Mouse (Mus musculus): ENCODE measurements at regions not wholly inside any gene's neighbourhood (a gene's known extent, or its start where the extent isn't known, plus 50 kb on each side); places are given as distances from the start of the nearest gene placed in this dataset.
A peak's percentile ranks its signal among the peaks of the same experiment; 100 is the strongest.

DNA sequence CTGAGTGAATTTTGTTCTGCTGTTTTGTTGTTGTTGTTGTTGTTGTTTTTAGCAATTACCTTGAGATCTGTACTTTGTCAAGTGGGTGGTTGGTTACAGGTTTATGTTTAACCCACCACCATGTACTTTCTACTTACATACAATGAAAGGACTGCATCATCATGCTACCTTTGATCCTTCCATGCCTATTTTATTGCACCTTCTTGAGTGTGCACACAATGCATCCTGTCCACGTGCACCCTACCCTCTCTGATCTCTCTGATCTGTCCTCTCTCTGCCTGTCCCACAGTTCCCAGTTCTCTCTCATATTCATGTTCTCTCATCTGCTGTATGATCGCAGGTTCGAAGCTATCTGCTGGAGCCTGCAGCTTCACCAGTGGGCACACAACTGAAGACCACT is 59.9 kb upstream of the Gas1 start:
- intact Hi-C loops (cut with DNase I; ENCODE audit: low total_unique reads): no loop called here
- DNase-seq: no peak

DNA sequence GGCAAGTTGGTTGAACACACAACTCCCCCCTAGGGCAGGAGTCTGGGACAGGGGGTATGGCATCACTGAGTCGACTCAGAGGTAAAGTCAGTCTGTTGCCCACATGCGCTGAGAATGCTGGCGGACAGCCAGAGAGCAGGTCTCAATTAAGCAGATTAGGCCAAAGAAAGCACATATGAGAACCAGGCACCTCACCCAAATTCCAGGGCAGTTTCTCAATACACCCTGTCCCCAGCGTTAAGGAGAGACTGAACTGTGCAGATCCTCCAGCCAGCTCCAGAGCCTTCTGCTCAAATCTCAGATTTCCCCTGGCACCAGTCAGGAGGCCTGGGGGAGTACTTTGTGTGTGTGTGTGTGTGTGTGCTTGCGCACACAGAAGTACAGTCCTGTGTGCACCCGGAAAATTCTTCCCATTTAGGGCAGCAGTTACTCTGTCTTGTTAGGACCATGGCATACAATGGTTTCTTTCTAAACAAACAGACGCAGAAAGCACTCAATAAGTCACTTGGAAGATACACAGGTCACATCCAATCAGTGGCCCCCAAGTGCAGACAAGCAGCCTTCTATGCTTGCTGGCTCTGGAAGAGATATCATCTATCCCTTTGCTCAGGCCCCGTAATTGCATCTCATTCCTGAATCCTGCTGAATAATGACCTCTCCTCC is 65.4 kb upstream of the Gas1 start:
- peak; percentile 36 for DNase-seq
- intact Hi-C loops (cut with DNase I; ENCODE audit: low total_unique reads): no loop called here

DNA sequence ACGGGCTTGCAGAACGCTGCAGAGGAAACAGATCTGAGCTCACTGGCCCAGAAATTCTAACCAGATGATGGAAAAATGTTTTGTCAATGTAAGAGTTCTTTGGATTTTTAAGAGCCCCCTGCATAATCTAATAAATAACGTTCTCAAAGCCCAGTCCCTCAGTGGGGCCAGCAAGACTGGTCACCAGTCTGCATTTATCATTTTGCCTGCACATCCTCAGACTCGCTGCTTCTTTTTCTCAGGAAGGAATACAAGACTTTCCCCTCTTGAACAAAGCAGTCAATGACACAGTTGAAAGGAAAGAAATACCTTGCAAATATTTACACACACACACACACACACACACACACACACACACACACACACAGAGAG is 65.9 kb upstream of the Gas1 start:
- intact Hi-C loops (cut with DNase I; ENCODE audit: low total_unique reads): no loop called here
- DNase-seq: no peak

DNA sequence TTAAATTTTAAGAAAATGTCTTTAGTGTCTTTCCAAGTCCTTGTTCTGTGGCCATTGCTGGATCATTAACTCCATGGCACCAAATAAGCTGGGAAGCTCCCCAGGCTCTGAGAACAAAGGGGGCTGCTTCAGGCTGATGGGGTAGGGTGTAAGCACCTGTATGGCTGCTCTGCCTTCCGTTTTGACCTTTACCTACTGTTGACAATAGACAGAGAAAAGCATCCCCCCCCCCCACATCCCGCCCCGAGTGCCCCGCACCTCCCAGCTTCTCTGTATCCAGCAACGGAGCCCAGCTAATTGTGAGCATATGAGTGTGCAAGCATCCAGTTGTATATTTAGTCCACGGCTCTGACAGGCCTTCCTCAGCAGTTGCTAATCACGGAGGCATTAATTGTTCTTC is 78.0 kb upstream of the Gas1 start:
- intact Hi-C loops (cut with DNase I; ENCODE audit: low total_unique reads): no loop called here
- DNase-seq: no peak

DNA sequence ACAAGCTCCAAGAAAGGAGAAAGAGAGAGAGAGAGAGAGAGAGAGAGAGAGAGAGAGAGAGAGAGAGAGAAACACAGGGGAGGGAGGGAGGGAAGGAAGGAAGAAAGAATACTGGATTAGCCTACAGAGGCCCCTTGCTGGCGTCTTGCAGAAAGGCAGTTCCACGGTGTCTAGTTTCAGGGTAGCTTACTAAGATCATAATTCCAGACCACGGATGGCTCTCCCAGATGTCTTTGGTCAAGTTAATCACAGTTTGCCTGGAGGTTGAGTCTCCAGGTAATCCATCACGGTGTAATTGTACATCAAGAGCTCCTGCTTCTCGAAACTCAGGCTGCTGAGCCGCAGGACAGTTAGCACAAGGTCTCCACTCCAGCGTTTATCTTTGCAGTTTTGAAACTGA is 78.5 kb upstream of the Gas1 start:
- intact Hi-C loops (cut with DNase I; ENCODE audit: low total_unique reads): no loop called here
- no peak for DNase-seq

DNA sequence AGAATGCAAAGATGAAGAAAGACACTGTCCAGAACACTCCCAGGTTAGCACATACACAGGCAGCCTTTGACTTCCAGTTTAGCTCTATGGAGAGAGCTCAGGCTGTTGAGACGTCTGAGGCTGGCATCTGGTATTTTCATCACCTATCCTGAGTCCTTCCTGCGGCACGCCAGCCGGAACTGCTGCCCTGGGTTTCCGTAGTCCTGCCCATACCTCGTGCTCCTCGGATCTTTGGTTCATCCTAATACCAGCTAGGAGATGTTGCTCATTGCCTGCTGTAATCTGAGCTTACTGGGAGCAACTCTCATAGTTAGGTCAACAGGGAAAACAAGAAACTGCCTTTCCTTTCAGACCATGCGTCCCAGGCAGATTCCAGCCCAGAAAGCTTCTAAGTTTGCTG is 79.8 kb upstream of the Gas1 start:
- no peak for DNase-seq
- intact Hi-C loops (cut with DNase I; ENCODE audit: low total_unique reads): no loop called here

DNA sequence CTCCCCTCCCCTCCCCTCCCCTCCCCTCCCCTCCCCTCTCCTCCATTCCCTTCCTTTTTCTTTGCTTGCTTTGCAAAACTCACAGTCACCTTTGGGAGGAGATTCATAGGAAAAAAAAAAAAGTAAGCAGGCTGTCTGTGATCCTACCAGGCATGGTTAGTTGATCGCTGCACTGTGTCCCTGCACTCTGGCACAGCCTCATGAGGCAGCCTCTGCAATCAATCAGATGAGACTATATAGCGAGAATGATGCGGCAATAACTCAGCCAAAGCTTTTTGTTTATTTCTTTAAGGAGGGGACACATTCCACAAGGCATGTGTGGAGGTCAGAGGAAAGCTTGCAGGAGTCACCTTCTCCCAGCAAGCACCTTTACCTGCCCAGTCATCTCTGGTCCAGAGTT is 80.7 kb upstream of the Gas1 start:
- DNase-seq: no peak
- intact Hi-C loops (cut with DNase I; ENCODE audit: low total_unique reads): no loop called here

DNA sequence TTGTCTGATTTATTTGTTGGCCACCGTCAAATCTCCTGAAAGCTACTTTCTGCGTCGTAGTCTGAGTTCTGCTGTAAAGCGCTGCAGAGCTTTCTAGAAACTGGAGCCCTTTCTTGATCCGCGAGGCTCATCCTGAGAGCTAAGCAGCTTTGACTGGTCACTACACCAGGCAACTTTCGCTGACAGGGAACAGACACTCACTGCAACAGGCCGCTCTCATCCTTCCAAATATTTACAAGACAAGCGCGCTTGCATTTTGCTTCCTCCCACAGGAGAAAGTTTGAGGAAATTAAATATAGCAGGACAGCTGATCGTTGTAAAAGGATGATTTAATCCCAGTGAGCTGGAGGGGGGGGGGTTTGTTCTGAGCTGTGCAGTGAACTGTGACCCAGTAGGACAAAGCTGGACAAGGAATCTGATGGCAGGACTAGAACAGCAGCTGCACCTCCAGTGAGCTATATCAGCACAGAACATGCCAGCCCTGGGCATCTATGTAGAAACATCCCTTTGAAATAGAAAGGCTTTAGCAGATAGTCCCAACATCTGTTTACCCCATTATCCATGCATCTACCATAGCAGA is 85.4 kb upstream of the Gas1 start:
- DNase-seq: no peak
- intact Hi-C loops (cut with DNase I; ENCODE audit: low total_unique reads): no loop called here

DNA sequence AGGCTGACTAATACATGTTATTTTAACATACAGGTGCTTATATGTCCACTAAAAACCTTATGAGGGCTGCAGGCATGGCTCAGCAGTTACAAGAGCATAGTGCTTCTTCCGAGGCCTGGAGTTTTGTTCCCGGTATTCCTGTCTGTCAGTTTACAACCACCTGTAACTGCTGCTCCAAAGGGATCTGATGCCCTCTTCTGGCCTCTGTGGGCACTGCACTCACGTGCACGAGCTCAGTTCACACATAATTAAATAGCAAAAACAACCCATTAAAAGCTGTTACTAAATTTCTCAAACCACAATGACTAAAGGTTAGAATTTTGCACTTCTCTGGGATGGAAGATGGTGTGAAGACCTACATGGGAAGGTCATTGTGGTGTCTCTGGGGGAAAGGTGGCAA is 87.3 kb upstream of the Gas1 start:
- DNase-seq: no peak
- intact Hi-C loops (cut with DNase I; ENCODE audit: low total_unique reads): no loop called here

DNA sequence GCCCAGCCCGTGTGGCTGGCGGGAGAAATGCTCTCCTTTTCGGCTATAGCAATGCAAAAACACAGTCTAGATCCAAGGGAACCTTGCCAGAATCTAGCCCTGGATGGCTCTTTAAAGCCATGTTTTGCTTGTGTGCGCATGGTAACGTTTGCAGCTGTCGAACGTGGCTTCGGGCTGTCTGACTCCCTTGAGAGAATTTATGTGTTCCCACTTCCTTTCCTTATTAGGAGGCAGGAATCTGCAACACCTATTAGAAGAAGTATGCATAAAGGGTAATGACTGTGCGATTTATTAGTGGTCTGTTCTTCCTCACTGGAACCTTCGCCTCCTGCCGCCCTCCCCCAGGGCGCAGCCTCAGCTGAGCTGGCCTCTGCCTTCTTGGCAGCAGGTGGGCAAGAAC is 90.4 kb upstream of the Gas1 start:
- peak; percentile 52 for DNase-seq
- intact Hi-C loops (cut with DNase I; ENCODE audit: low total_unique reads): no loop called here

DNA sequence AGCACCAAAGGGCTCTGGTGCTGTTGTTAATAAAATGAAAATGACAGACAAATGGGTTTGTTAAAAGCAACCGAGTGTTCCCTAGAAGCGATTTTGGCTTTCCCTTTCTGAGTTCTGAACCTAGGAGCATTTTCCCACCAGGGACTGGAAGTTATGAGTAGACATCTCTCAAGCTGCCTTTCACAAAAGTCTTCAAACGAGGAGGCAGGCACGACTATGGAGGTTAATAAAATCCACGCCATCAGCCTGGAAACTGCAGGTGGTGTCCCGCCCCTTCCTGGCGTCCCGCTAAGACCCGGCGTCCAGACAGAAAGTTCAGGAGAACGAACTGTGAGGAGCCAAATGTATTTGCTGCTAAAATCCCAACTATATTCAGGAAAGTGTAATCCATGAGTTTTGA is 91.1 kb upstream of the Gas1 start:
- DNase-seq: peak; percentile 34
- intact Hi-C loops (cut with DNase I; ENCODE audit: low total_unique reads): no loop called here

DNA sequence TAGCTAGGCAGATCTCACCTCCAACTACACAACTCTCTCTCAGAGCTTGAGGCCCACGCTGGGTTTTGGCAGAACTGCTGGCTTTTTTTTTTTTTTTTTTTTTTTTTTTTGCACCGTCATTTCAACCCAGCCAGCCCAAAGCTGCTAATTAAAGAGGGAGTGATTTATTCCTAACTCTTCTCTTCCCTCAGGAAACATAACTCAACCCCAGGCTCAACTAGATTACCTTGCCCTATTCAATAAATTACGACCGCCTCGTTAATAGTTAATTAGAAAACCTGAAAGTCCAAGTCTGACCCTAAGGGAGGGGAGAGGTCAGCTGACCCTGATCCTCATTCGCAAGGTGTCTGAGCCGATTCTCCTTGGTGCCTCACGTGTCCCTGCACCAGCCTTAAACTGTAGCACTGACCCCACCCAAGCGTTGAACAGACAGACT is 92.3 kb upstream of the Gas1 start:
- intact Hi-C loops (cut with DNase I; ENCODE audit: low total_unique reads): no loop called here
- no peak for DNase-seq

DNA sequence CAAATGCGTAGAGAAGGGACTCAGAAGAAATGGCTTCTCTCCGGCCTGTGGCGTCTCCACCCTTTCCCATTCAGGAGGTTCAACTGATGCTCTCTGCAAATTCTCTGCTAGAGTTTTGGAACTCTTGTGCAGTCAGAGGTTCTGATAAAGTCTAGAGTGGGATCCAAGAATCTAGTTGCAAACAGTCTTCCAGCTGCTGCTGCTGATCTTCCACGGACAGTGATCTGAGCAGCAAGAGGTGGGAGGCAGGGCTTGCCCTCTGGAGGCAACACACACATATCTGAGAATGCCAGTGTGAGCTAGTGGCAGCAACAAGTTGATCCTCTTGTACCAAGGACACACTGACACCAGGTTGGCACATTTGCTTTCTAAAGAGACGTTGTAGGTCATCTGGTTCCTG is 93.4 kb upstream of the Gas1 start:
- no peak for DNase-seq
- intact Hi-C loops (cut with DNase I; ENCODE audit: low total_unique reads): no loop called here

DNA sequence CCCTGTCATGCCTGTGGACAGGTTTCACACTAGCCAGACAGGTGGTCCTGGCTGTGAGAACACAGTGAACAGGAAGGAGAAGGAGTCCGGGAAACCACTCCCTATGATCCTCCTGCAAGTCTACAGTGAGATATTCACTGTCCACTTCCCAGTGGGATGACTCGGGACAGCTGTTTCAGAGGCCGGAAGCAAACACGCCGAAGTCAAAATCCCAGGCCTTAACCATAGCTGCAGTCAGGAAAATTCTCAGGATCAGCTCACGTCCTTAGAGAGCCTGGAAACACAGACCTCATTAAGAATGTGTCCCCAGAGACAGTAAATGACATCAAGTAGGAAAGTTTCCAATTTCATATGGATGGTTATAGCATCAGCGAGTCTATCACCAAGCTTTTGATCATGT is 96.2 kb upstream of the Gas1 start:
- intact Hi-C loops (cut with DNase I; ENCODE audit: low total_unique reads): no loop called here

DNA sequence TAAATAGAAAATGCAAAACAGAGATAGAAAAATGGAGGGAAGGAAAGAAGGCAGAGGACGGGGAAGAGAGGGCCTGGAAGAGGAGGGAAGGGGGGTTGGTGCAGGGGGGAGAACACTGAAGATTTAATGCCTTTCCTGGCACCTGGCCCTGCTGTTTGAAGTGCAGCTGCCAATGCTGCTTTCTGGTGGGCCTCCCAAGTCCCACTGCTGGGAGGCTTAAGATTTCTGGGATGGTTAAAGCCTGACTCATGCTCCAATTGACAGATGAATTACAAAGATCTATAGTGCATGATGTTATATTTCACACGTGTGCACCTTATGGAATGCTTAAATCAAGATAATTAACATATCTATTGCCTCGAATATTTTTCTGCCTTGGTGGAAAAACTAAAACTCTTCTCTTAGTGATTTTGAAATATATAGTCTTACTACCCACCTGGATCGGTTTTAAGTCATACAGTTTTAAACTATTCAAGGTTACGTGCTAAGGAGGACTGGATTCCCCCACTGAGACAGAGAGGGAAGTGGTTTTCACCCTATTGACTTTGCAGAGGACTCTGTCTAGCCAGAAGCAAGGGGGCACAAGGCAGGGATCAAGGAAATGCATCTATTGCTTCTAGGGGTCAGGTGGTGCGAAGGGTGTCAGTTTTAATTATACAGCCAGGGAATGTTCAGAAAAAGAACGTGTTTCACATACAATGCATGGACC is 105.5 kb upstream of the Gas1 start:
- DNase-seq: no peak
- intact Hi-C loops (cut with DNase I; ENCODE audit: low total_unique reads): no loop called here

More for the DNA sequence above, 96.2 kb upstream of the Gas1 start:
- no peak for DNase-seq

DNA sequence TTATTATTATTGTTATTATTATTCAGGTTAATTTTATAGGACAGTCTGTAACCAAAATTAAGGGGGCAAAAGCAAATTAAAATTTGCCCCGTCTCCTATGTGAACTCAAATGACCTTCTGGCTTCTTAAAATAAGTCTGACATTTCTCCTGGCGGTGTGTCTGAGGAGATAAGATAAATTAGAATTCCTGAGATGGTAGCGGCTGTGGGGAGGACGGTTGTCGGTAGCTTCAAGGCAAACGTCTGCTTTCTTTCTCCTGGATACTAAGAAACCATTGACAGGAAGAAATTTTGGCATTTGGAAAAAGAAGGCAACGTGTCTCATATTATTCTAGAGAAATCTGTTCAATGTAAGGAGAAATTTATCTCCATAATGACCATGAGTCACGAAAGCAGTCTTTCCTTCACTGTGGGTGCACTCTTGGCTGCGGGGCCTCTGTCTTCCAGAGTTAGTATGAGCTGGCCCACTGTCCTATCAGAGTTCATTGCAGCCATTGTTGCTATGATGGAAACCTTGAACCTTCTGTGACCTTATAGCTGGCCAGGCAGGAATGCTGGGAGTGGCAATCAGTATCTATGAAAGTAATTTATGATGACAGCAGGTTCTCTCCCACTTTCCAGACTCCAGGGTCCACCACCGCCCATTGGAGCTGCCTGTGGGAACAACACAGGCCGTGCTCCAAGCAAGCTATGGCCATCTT is 109.5 kb upstream of the Gas1 start:
- DNase-seq: no peak
- intact Hi-C loops (cut with DNase I; ENCODE audit: low total_unique reads): no loop called here

DNA sequence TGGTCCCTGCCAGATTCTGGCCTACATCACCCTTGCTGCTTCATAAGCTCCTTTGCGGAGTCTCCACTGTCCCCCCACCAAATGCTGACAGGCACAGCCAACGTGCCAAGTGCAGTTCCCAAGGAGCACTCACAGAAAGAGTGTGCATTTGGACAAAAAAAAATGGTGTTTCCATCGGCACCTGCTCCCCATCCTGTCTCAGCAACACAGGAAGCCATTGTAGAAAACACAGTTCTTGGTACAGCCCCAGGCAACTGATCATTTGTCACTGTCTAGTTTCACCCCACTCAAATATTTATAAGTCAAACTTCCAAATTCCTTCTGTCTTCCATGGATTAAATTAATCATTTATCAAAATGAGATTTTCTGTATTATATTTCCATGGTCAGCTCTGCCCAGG is 112.5 kb upstream of the Gas1 start:
- intact Hi-C loops (cut with DNase I; ENCODE audit: low total_unique reads): no loop called here
- no peak for DNase-seq

DNA sequence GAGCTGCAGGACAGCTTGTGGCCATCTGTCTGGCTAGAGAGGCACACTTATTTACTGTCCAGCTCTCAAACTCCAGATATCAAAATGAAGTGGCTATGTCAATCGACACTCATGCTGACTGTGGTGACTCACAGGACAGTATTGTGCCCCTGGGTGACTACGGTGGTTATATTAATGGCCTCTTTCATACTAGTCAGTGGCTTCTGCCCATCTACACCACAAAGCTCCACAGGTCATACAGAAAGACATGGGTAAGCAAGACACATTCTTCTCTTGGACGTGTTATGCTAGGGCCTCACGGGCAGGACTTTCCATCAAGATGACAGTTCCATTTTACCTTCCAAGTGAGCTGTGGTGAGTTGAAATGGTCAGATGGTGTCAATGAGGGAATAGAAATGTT is 113.7 kb upstream of the Gas1 start:
- no peak for DNase-seq
- intact Hi-C loops (cut with DNase I; ENCODE audit: low total_unique reads): no loop called here

DNA sequence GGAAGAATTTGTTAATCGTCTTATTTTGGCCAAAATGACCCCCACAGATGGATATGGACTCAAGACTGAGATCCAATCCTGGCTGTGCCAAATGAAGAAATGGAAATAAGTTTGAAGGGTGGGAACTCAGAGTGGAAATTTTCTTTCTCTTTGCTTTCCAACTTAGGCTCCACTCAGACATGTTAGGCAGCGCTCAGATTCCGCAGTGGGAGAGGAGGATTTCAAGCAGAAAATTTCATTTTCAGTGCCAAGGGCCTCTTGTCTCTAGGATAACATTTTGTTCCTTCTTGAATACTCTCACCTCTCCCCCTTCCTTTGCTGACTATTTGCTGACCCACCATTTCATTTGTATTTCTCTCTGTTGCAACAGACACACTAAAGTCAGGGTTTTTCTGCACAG is 114.2 kb upstream of the Gas1 start:
- intact Hi-C loops (cut with DNase I; ENCODE audit: low total_unique reads): no loop called here
- no peak for DNase-seq

DNA sequence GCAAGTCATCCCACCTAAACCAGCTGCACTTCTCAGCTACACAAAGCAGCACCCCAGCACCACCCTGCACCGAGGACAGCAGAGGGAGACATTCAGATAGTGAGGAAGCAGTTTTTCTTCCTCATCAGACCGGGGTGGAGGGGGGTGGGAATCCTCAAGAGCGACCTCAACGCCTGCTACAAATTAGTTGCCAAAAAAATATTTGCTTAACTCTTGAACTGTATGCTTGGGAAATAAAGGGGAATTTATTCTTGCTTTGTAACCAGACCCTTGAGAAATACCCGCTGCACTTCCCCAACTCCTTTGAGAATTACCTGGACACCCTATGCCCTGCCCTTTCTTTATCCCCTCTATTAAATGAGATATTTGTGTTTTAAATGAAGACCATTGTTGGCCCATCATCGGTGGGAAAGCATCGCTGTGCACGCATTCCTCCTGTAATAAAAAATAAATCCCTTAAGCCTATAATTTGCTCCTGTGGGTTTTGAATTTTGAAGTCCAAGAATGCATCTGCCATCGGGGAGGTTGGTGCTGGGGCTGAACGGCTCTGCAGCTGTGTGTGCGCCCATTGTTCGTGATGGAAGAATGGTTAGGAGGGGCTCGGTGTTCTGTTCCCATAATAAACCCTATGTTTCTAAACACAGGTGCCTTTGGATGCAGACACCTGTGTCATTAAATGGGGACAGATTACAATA is 119.2 kb upstream of the Gas1 start:
- no peak for DNase-seq
- intact Hi-C loops (cut with DNase I; ENCODE audit: low total_unique reads): no loop called here
